Mouse (Mus musculus): Measurements from ENCODE around the gene Cacnb1. TPM values are rescaled to one million over a fixed set of nuclear protein-coding genes. Genes with fewer than 3 reads are reported as not detected.

The Cacnb1 gene
- 51.4 and 54.1 TPM in 2 replicates for polyA plus RNA-seq (2012; rRNA removed)
- polyA plus RNA-seq (2014; fragmentation: Nextera tagmentation; extraction: Ambion mirVana): 20.9 and 21.5 TPM in 2 replicates

- Histone ChIP-seq H3K27me3 (ENCODE audit: control insufficient read depth, insufficient read depth, low read length) (no peaks in the 10 kb centered on the region), H3K9ac (ENCODE audit: low read depth, low read length, severe bottlenecking) (peak within 1 kb of the TSS; percentile 78), H3K4me2 (replicated peaks; ENCODE audit: low read depth, low read length, severe bottlenecking) (peak within 1 kb of the TSS; percentile 61), H3K4me1 (ENCODE audit: control insufficient read depth, insufficient read depth, low read length) (peaks cover 30% of the 10 kb centered on the region), H3K9me3 (ENCODE audit: control insufficient read depth, low read length) (no peaks in the 10 kb centered on the region), H3K4me3 (replicated peaks; ENCODE audit: low read length) (peak within 1 kb of the TSS; percentile 81), H3K27ac (replicated peaks; ENCODE audit: low read depth, low read length) (peak within 1 kb of the TSS; percentile 93), H3K36me3 (ENCODE audit: control insufficient read depth, insufficient read depth, low read length) (peaks cover 11% of the 10 kb centered on the region; the same call in 1 of the 2 replicates)
- ATAC-seq (ENCODE audit: low FRiP score, low read depth) (peak; percentile 67), DNase-seq (ENCODE audit: low spot score) (peak; percentile 70)
- WGBS: 4% methylated on average over 37 of the region's 52 CpGs
- TF ChIP-seq POLR2A (IDR thresholded peaks at IDR 0.05; ENCODE audit: borderline replicate concordance, extremely low read depth, insufficient read depth, insufficient read length): peak; percentile 89; the same call in 1 of the 2 replicates
Observed at GRCm38 (mm10) chr11:98022555-98023371, at the start of gene Cacnb1. Gene Cacnb1, minus strand, starts transcription at chr11:98023034.

- no peak overlapping the region for H3K9ac ChIP-seq (ENCODE audit: low read depth, low read length, severe bottlenecking)
- H3K36me3 ChIP-seq (ENCODE audit: control insufficient read depth, insufficient read depth, low read length): no peaks in the 10 kb centered on the region
- no peaks in the 10 kb centered on the region; the same call in 1 of the 2 replicates for H3K4me1 ChIP-seq (ENCODE audit: control insufficient read depth, insufficient read depth, low read length)
- no peak for ATAC-seq (ENCODE audit: low FRiP score, low read depth)
- H3K4me2 ChIP-seq (replicated peaks; ENCODE audit: low read depth, low read length, severe bottlenecking): no peak overlapping the region
- H3K27me3 ChIP-seq (ENCODE audit: control insufficient read depth, insufficient read depth, low read length): no peaks in the 10 kb centered on the region
- H3K27ac ChIP-seq (replicated peaks; ENCODE audit: low read depth, low read length): no peak overlapping the region
- TF ChIP-seq POLR2A (IDR thresholded peaks at IDR 0.05; ENCODE audit: borderline replicate concordance, extremely low read depth, insufficient read depth, insufficient read length): no peak
- 98% methylated on average over 21 of the region's 21 CpGs for whole genome bisulfite sequencing
- H3K4me3 ChIP-seq (replicated peaks; ENCODE audit: low read length): no peak overlapping the region
- no peak for DNase-seq (ENCODE audit: low spot score)
- H3K9me3 ChIP-seq (ENCODE audit: control insufficient read depth, low read length): no peaks in the 10 kb centered on the region
Observed at GRCm38 (mm10) chr11:98067255-98067654, 44.4 kb upstream of the Cacnb1 start.

- H3K4me1 ChIP-seq (ENCODE audit: control insufficient read depth, insufficient read depth, low read length): no peaks in the 10 kb centered on the region; the same call in 1 of the 2 replicates
- no peak overlapping the region for H3K9ac ChIP-seq (ENCODE audit: low read depth, low read length, severe bottlenecking)
- H3K27me3 ChIP-seq (ENCODE audit: control insufficient read depth, insufficient read depth, low read length): no peaks in the 10 kb centered on the region
- no peak overlapping the region for H3K4me2 ChIP-seq (replicated peaks; ENCODE audit: low read depth, low read length, severe bottlenecking)
- WGBS: 92% methylated on average over 12 of the region's 12 CpGs
- no peak for ATAC-seq (ENCODE audit: low FRiP score, low read depth)
- H3K36me3 ChIP-seq (ENCODE audit: control insufficient read depth, insufficient read depth, low read length): no peaks in the 10 kb centered on the region
- H3K9me3 ChIP-seq (ENCODE audit: control insufficient read depth, low read length): no peaks in the 10 kb centered on the region
- TF ChIP-seq POLR2A (IDR thresholded peaks at IDR 0.05; ENCODE audit: borderline replicate concordance, extremely low read depth, insufficient read depth, insufficient read length): no peak
- no peak overlapping the region for H3K27ac ChIP-seq (replicated peaks; ENCODE audit: low read depth, low read length)
- H3K4me3 ChIP-seq (replicated peaks; ENCODE audit: low read length): no peak overlapping the region
- DNase-seq (ENCODE audit: low spot score): no peak
Observed at GRCm38 (mm10) chr11:98066201-98066600, 43.4 kb upstream of the Cacnb1 start.

GRCm38 (mm10) chr11:98061904-98062562, 39.2 kb upstream of the Cacnb1 start:
- TF ChIP-seq POLR2A (IDR thresholded peaks at IDR 0.05; ENCODE audit: borderline replicate concordance, extremely low read depth, insufficient read depth, insufficient read length): no peak

GRCm38 (mm10) chr11:98061441-98061840, 38.6 kb upstream of the Cacnb1 start:
- peaks cover 5% of the 10 kb centered on the region for H3K4me1 ChIP-seq (ENCODE audit: control insufficient read depth, insufficient read depth, low read length)
- H3K9me3 ChIP-seq (ENCODE audit: control insufficient read depth, low read length): no peaks in the 10 kb centered on the region
- no peak overlapping the region for H3K4me3 ChIP-seq (replicated peaks; ENCODE audit: low read length)
- WGBS: 63% methylated on average over 3 of the region's 3 CpGs
- no peak overlapping the region for H3K9ac ChIP-seq (ENCODE audit: low read depth, low read length, severe bottlenecking)
- H3K4me2 ChIP-seq (replicated peaks; ENCODE audit: low read depth, low read length, severe bottlenecking): no peak overlapping the region
- ATAC-seq (ENCODE audit: low FRiP score, low read depth) (no peak), DNase-seq (ENCODE audit: low spot score) (no peak)
- no peak for TF ChIP-seq POLR2A (IDR thresholded peaks at IDR 0.05; ENCODE audit: borderline replicate concordance, extremely low read depth, insufficient read depth, insufficient read length)
- H3K27me3 ChIP-seq (ENCODE audit: control insufficient read depth, insufficient read depth, low read length): no peaks in the 10 kb centered on the region
- H3K36me3 ChIP-seq (ENCODE audit: control insufficient read depth, insufficient read depth, low read length): no peaks in the 10 kb centered on the region
- no peak overlapping the region for H3K27ac ChIP-seq (replicated peaks; ENCODE audit: low read depth, low read length)

More at GRCm38 (mm10) chr11:98061904-98062562, 39.2 kb upstream of the Cacnb1 start:
- Histone ChIP-seq H3K4me1 (ENCODE audit: control insufficient read depth, insufficient read depth, low read length) (peaks cover 5% of the 10 kb centered on the region), H3K36me3 (ENCODE audit: control insufficient read depth, insufficient read depth, low read length) (no peaks in the 10 kb centered on the region), H3K4me3 (replicated peaks; ENCODE audit: low read length) (no peak overlapping the region), H3K4me2 (replicated peaks; ENCODE audit: low read depth, low read length, severe bottlenecking) (no peak overlapping the region), H3K27ac (replicated peaks; ENCODE audit: low read depth, low read length) (no peak overlapping the region), H3K9ac (ENCODE audit: low read depth, low read length, severe bottlenecking) (no peak overlapping the region), H3K9me3 (ENCODE audit: control insufficient read depth, low read length) (no peaks in the 10 kb centered on the region), H3K27me3 (ENCODE audit: control insufficient read depth, insufficient read depth, low read length) (no peaks in the 10 kb centered on the region)
- DNase-seq (ENCODE audit: low spot score) (no peak), ATAC-seq (ENCODE audit: low FRiP score, low read depth) (no peak)
- WGBS: 57% methylated on average over 6 of the region's 6 CpGs

Data from limb, embryonic 14.5 days (tissue).